Mouse (Mus musculus): ENCODE measurements around the gene Tbc1d2.

Tbc1d2 gene

DNA sequence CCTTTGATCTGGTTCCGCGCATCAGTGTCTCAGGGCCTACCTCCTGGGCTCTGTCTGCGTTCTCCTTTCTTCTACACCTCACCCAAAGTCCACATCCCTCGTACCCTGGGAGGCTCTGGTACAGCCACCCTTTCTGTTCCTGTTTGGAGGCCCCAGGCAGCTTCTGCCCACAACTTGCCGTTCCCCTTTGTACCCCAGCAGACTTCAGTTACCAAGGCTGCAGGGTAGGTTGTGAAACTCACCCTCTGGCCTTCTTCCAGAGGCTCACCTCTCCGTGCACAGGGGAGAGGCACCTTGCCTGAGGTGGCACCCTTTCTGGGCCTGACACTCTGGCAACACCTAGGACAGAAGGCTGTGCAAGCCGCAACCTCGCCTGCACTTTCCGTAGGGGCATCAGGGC is 94.2 kb downstream of the Tbc1d2 start:
- no peak for DNase-seq (ENCODE audit: low read depth, low spot score)

All from retina, adult 2 months (tissue).